8 mouse cellular contexts compared by ENCODE assay signal in genomic region chr13:49187288-49188218, GRCm38 (mm10). TPM values are rescaled to one million over a fixed set of nuclear protein-coding genes. Genes with fewer than 3 reads are reported as not detected.
A peak's percentile ranks its signal among the peaks of the same experiment; 100 is the strongest.
DNase-seq lines count a peak whose midpoint lies in the region; ATAC-seq lines count a peak whose summit lies in the region.

TSS of gene Ninj1 (plus strand) at chr13:49187485.

- H3K9me3 ChIP-seq in hindbrain, embryonic 11.5 days (ENCODE audit: control insufficient read depth, low read length), result no peaks in the 10 kb centered on the region

- H3K4me2 ChIP-seq in hindbrain, embryonic 11.5 days (replicated peaks; ENCODE audit: low read depth, low read length), result peak within 1 kb of the TSS; percentile 100

- WGBS in hindbrain, embryonic 11.5 days, result under 1% methylated on average over 84 of the region's 87 CpGs

- H3K4me3 ChIP-seq in hindbrain, embryonic 11.5 days (ENCODE audit: low read depth, low read length), result peak within 1 kb of the TSS; percentile 73

- no peaks in the 10 kb centered on the region for H3K27me3 ChIP-seq in hindbrain, embryonic 11.5 days (ENCODE audit: control insufficient read depth, insufficient read depth, low read length)

- DNase-seq in NIH3T3 (ENCODE audit: low read depth), result peak; percentile 91
- peak; percentile 87 for DNase-seq in cerebellum, adult 9-11 months
- peak; percentile 72 to 78 for DNase-seq in frontal cortex, postnatal 10 days (ENCODE audit: low spot score in 2 of 2)
- DNase-seq in hindbrain, embryonic 11.5 days (ENCODE audit: low spot score), result peak; percentile 76
- peak; percentile 58 to 63 for DNase-seq in layer of hippocampus, postnatal 25 days (ENCODE audit: extremely low spot score in 1 of 2, low spot score in 1 of 2)
- DNase-seq in lung, postnatal 36 days, result peak; percentile 83
- DNase-seq in retina, embryonic 14.5 days (ENCODE audit: low spot score), result peak; percentile 78
- DNase-seq in thymus, postnatal 36 days, result peak; percentile 72 to 77

- H3K36me3 ChIP-seq in hindbrain, embryonic 11.5 days (ENCODE audit: control insufficient read depth, insufficient read depth, low read length), result no peaks in the 10 kb centered on the region

- peaks cover 7% of the 10 kb centered on the region for H3K4me1 ChIP-seq in hindbrain, embryonic 11.5 days (replicated peaks; ENCODE audit: control insufficient read depth, insufficient read depth, low read length)

- H3K9ac ChIP-seq in hindbrain, embryonic 11.5 days (ENCODE audit: low read depth, low read length), result peak within 1 kb of the TSS; percentile 56

- H3K27ac ChIP-seq in hindbrain, embryonic 11.5 days (ENCODE audit: low read depth, low read length), result no peak within 1 kb of the TSS

- peak; percentile 92 for ATAC-seq in hindbrain, embryonic 11.5 days (ENCODE audit: low FRiP score)

RNA-seq across cellular contexts. Expression of gene Ninj1, which starts in this region (rescaled TPM):
- 20.6 and 21.5 TPM in 2 replicates for polyA plus RNA-seq in hindbrain, embryonic 11.5 days (2014; fragmentation: Nextera tagmentation; extraction: Ambion mirVana)
- total RNA-seq in layer of hippocampus, postnatal 25 days (2021), result 10 to 100 TPM; 23.6 to 25.1 TPM
